Mouse (Mus musculus) urinary bladder, postnatal 10 days (tissue): ENCODE data around the gene Nmnat3.

Source experiments
- DNase-seq: peaks from one replicate; pipeline ENCODE4 v3.0.0; 2022; ENCODE audit warnings: low spot score

Nmnat3 gene

DNA sequence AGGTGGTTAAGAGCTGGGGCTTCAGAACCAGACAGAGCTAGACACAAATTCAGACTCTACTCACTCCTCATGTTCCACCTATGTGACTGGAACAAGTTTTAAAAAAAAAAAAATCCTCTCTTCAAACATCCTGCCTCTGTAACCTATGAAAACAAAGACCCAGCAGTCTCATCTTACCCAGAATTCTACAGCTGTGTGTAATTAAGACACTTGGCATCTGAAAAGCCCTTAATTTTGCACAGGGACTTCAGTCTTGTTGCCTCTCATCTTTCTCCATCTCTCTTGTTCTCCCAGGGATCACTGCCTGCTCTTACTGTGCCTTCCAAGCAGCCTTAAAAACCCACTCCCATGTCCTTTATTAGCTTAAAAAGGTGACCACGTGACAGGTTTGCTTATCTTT, 133.4 kb downstream of the Nmnat3 start:
- DNase-seq = no peak

- no peak for DNase-seq
These were observed 134.7 kb downstream of the Nmnat3 start for GRCm38 (mm10) chr9:98421903-98422302.

DNA sequence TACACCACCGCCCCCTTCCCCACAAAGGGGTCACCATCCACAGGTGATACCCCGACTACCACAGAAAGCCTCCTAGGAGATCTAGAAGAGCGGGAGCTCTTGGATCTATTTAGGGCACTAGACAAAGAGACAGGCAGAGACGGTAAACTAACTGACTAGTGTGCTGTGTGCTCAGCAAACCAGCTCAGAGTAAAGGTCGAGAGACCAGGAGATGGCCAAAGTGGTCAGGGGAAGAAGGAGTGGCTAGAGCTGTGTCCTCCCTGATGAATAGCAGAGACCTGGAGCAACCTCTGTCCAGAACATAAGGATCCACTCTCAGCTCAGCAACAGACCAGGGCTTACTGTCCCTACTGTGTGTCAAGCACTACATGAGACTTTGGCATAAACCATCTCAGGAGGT, 135.4 kb downstream of the Nmnat3 start, which contains the start of gene Rbp1:
Gene Rbp1 (plus strand): TSS at position 306 of the 400 bp plus-strand sequence.
- no peak for DNase-seq

GRCm38 (mm10) chr9:98423691-98424090, 136.5 kb downstream of the Nmnat3 start:
- no peak for DNase-seq

DNA sequence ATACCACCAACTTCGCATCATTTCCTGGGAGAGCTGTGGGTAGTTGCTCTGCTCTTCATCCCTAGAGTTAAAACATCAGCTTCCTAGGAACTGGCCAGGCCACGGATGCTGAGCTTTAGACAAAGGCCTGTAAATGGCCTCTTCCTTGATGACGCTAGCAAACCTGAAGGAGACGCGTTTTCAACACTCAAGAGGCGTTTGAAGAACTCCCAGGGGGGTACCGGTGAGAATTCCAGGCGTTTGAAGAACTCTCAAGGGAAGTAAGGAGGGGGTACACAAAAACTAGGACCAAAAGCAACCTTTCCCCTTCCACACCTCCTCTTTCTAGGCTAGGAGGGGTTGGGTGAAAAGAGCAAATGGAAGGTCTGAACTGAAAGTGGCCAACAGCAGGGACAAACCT, 137.1 kb downstream of the Nmnat3 start:
- DNase-seq = no peak

DNA sequence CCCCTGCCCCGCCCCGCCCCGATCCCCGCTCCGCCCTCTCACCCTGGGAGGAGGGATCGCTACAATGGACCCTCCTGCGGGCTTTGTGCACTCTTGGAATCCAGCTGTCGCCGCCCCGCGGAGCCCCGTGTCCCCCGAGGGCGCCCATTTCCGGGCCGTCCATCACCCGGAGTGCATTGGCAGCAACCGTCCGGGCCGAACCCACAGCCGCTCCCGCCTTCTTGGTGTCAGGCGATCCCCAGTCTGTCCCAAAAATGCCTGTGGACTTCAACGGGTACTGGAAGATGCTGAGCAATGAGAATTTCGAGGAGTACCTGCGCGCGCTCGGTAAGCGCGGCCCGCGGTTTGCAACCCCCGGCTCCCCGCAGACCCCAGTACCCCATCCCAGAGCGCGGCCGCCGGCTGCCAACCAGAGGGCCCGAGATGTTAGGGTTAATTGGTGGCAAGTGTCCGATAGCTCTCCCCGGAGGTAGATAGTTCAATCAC, 137.5 kb downstream of the Nmnat3 start:
- DNase-seq = no peak

DNA sequence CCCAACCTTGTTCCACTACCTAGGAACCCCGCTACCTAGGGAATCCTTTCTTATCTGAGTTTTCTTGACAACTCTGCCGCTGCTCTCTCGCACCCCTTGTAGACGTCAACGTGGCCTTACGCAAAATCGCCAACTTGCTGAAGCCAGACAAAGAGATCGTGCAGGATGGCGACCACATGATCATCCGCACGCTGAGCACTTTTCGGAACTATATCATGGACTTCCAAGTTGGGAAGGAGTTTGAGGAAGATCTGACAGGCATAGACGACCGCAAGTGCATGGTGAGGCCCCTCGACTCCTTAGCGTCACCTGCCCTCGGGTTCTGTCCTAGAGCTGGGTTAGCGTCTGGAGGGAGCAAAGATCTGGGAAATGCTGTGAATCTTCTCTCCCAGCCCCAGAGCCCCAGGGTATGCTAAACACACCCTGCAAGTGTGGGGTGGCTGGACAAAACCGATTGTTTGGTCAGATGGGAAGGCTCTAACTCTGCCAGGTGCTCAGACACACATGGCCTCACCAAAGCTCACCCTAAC, 138.2 kb downstream of the Nmnat3 start:
- no peak for DNase-seq

DNA sequence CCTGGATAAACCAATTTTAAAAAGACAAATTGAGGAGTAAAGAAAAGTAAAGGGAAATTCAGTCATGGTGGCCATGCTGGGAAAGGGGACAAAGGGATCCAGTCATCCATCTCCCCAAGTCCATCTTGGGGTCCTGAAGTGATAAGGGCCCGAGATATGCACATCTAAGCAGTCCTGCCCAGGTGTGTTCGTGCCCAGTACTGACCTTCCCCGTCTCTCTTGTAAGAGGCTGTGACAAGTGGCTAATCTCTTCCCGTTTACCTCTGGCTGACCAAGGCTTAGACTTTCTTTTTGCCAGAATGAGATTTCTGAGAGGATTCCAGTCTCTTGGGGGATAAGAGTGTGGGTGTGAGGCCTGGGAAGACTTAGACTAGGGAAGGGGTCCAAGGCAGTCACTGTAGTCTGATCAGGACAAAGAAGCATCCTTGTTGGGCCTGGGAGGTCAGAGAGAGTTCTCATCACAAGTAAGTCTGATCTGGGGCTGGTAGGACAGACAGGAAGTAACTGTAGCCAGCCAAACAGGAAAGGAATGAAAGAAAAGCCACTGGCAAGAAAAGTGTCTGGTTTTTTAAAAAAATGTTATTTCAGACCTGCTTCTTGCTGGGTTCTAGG, 140.8 kb downstream of the Nmnat3 start:
- no peak for DNase-seq

GRCm38 (mm10) chr9:98428783-98429182, 141.5 kb downstream of the Nmnat3 start:
- DNase-seq = no peak

GRCm38 (mm10) chr9:98429806-98430205, 142.6 kb downstream of the Nmnat3 start:
- no peak for DNase-seq

DNA sequence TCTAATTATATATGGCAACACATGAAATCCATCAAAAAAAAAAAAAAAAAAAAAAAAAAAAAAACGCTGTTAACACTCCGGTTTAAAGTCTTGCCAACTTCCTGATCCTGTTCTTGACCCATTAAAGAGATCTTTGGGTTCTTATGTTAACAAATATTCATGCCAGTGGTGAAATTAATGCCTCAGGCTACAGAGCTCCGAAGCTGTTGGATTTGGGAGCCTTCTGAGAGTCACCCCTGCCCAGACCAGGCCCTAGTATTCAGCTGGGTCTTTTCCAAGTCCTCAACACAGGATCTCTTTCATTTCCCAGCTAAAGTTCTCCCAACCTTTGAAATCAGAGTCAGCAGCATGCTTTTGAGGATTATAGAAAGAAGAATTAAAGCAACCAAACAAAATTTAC, 143.3 kb downstream of the Nmnat3 start:
- no peak for DNase-seq

GRCm38 (mm10) chr9:98433021-98433420, 145.8 kb downstream of the Nmnat3 start:
- DNase-seq = no peak

DNA sequence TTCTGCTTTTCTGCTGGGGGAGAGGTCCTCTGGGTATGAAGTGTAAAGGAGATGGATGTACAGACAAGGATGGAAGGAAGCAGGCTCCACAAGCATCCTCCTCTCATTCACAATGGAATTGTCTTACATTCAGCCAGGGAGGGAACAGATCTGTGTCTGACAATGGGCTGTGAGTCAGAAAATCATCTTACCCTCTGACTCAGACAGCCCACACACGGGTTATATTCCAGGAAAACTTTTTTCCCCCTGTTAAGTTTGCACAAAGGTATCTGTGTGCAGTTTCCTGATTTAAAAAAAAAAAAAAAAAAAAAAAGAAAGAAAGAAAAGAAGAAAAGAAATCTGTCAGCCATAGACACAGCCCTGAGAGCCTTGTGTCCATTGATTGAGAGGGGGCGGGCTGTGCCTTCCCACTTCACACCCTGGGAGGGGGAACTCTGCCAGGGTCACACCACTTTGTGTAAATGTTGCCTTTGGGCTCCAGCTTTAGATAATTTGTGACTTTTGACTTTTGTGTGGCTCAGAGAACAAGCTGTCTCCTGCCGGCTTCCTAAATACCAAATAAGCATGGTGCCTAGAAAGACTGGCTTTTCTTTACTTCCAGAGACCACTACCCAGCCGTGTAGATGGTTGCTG, 146.8 kb downstream of the Nmnat3 start:
- no peak for DNase-seq

DNA sequence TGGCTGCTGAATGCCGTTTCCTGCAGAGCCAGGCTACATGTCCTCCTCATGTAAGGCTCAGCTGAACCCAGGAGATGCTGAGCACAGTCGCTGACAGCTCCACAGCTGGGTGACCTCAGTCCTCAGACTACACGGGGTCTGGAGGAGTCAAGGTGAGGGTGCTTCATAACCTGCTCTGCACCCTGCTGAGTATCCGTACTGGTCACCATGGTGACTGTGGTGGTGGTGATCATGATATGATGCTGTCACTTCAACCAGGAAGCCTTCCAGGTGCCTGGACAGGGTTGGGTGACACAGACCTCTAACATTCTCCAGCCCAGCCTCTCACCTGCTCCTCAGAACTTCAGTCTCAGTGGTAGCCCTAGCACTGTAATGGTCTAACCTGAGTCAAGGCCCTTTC, 150.6 kb downstream of the Nmnat3 start:
- DNase-seq = no peak

GRCm38 (mm10) chr9:98439091-98439490, 151.9 kb downstream of the Nmnat3 start:
- no peak for DNase-seq

DNA sequence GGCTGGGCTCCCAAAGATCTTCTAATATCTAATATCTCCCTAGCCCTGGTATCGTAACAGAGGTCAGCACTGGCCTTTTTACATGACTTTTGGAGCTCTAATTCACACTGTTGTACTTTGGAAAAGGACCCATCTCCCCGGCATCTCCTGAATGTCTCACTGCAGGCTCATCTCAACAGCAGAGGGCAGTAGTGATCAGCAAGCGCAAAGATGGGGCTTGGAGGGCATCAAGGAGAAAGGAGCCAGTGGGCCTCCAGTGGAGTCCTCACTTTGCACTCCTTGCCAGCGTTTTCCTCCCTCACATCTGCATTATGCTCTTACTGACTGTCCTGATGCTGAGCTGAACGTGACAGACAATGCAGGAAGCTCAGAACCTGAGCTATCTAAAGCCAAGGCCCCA, 155.4 kb downstream of the Nmnat3 start:
- DNase-seq = no peak

DNA sequence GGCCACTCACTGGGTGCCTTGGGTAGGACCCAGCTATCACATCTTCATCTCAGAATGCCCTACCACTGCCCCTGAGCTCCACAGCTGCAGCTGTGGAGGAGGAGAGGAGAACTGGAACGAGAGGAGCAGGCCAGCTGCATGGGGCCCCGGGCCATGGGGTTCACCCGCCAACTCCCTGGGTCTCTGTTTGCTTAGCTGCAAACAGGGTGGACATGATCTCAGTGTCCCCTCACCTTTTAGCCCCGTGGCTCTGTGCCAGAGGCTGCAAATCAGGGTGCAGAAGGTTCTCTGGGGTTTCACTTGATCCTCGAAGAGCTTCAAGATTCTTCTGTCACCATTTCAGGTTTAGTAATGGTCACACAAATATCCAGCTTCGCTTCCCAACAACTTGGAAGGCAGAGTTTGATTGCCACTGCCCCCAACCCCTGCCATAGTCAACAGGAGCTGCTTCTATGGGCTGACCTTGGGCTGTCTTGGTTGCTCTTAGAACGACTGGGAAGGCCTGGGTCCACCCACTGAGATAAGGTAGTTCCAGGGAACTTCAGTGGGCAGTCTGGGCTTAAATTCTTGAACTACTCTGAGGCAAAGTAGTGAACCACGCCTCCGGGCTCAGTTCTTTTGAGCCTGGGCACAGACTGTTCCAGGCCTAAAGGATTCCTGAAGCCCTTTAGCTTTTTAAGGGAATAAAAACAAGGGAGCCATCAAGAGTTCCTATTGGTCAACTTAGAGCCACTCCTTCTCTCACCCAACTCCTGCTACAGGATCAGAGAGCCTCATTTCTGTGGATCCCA, 158.3 kb downstream of the Nmnat3 start:
- no peak for DNase-seq

GRCm38 (mm10) chr9:98450976-98451375, 163.7 kb downstream of the Nmnat3 start:
- no peak for DNase-seq

DNA sequence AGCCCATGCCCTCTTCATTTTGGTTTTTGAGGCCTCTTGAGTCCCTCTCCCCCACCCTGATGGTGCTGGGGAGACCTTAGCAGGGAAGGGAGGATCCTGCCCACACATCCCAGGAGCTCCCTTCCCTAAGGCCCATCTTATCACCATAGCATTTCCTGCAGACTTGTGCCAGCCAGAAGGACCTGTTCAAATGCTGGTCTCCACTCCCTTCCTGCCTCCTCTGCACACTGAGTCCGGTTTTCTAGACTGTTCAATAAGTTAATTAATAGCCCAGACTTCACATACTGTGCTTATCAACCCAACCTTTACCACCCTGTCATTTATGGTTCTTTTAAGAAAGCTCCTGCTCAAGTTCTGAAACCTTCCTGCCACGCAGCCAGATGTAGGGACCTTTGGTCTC, 179.5 kb downstream of the Nmnat3 start:
- no peak for DNase-seq
